Mouse (Mus musculus): ENCODE measurements around the gene Acss2.

Acss2 gene

DNA sequence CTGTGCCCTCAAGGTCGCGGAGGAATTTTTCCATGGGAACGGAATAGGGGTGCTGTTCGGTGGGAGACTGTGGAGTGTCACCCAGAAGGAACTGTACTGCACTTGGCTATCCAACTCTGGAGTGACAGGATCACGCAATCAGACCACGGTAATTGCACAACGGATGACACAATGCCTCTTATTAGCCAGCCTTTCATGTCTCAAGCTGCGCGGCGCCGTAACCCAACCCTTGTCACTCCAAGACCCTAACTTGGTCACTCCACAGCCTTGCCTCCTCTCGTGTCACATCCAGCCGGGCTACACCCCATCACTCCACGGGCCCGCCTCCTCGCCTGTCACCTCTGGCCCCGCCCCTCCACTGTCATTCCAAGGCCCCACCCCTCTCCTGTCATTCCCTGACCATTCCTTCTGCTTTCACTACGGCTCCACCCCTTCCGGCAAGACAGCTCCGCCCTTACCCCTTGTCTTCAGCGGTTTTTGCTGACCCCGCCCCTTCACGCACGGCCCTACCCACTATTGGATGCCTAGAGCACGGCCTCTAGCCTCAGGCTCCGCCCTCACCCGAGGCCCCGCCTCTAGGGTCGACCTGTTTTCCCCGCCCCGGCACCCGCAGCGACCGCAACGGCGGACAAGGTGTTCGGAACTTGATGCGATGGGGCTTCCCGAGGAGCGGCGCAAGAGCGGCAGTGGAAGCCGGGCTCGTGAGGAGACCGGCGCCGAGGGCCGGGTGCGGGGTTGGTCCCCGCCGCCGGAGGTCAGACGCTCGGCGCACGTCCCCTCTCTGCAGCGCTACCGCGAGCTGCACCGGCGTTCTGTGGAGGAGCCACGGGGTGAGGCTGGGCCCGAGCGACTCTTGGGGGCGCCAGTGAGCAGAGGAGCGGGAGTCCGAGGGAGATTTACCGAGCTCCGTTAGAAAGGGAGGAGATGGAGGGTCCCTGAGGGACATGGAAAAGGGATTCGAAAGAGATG lies at the start of gene Acss2, which contains the start of gene Ggt7:
Gene Acss2, plus strand, starts transcription at position 494 of the 969 bp plus-strand sequence.
Gene Ggt7, minus strand, starts transcription at position 783 of the 969 bp plus-strand sequence.
- peak; percentile 96 for DNase-seq (ENCODE audit: low spot score)

DNA sequence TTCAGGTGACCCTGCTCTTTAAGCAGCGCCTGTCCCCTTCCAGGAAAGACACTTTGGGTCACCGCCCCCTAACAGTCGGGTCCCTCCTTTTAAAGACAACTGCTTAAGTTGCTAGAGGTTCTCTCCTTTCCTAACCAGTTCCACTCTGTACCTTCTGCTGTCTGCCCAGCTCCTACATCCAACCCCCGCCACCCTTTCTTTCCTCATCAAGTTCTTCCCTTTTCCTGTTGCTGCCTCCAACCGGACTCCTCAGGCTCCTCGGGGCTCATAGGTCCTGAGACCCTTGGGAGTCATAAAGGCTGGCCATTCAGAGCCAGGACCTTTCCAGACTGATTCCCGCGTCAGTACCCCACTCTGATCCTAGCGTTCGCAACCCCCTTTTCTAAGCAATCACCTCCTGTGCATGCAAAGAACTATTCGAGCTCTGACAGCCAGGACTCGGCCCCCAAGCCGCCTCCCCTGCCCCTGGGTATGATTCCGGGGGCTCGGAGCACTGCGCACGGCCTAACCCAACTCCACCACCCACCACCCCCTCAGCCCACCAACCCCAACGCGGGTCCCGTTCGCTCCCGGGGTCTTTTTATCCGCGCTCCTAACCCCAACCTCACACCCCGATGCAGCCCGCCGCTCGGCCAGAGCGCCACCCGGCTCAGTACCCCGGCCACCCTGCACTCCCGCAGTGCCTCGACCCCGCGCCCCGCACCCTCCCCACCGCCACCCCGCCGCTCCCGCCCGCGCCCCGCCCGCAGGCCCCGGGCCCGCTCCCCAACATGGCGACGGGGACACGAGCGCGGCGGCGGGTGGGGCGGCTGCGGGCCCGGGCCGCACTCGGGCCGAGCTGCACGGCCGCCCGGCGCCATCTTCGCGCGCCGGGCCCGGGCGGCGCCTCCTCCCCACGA lies 44.8 kb upstream of the Acss2 start:
- DNase-seq (ENCODE audit: low spot score): no peak

- no peak for DNase-seq (ENCODE audit: low spot score)
Observed at GRCm38 (mm10) chr2:155473570-155474088, 44.1 kb upstream of the Acss2 start, which contains the start of gene Ncoa6. Gene Ncoa6, minus strand, starts transcription at chr2:155473894.

- no peak for DNase-seq (ENCODE audit: low spot score)
Observed at GRCm38 (mm10) chr2:155482021-155482420, 35.7 kb upstream of the Acss2 start.

GRCm38 (mm10) chr2:155490998-155491397 lies 26.8 kb upstream of the Acss2 start:
- no peak for DNase-seq (ENCODE audit: low spot score)

GRCm38 (mm10) chr2:155502596-155502995 lies 15.2 kb upstream of the Acss2 start:
- no peak for DNase-seq (ENCODE audit: low spot score)

- no peak for DNase-seq (ENCODE audit: low spot score)
Observed at GRCm38 (mm10) chr2:155504440-155505355, 13.1 kb upstream of the Acss2 start.

DNA sequence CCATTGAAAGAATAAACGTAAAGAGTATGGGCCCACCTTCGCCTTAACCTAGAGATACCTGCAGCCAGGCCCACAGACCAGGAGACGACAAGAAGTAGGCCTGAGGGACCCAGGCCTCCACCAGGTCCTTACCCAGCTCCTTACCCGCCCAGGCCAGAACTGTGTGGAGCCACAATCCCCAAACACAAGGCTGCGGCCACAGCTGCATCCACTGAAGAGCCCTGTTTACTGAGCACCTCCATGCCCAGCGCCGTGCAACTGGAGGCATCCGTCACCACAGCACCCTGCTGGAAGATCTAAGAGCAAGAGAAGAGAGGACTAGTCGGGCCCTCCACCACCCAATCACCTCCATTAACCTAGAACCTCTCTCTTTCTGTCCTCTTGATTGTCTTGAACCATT lies 11.9 kb upstream of the Acss2 start:
- DNase-seq (ENCODE audit: low spot score): no peak

DNA sequence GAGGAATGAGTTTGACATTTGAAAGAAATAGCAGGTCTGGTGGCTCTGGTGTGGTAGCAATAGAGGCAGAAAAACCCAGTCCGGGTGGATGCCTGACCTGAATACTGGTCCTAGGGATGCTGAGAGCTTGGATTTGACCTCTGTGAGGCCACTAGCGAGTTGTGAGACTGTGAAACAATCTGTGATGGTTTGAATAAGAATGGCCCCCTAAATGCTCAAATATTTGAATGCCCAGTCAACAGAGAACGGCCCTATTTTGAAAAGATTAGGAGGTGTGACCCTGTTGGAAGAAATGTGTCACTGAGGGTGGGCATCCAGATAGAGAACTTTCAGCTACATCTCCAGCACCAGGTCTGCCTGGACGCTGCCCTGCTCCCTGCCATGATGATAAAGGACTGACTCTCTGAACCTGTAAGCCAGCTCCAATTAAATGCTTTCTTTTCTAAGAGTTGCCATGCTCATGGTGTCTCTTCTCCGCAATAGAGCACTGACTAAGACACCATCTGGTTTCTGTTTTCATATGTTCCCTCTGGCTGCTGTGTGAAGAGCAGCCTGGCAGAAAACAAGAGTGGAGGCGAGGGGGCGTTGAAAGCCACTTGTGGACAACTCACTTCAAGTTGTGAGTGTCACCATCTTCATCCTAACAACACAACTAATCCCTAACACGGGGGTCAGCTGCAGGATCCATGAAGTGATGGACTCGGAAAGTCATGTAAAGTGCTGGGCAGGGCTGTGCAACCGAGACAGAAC lies 9.9 kb upstream of the Acss2 start:
- DNase-seq (ENCODE audit: low spot score): peak; percentile 49

DNA sequence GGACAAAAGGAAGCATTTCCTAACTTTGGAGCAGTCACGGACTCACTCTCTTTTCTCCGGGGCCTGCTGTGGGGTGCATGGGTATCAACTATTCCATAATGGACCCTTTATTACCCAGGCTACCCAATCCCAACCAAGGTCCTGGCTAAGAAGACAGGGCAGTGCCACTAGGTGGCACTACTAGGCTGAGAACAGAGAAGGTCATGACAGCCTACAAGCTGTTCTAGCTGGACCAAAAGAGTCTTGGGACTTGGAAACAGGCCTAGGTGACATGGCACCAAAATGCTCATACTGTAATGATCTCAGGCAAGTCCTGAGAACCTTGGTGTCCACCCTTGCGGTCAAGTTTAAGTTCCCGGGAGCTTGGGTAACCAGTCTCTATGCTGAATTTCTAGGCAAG lies 5.3 kb upstream of the Acss2 start:
- no peak for DNase-seq (ENCODE audit: low spot score)

DNA sequence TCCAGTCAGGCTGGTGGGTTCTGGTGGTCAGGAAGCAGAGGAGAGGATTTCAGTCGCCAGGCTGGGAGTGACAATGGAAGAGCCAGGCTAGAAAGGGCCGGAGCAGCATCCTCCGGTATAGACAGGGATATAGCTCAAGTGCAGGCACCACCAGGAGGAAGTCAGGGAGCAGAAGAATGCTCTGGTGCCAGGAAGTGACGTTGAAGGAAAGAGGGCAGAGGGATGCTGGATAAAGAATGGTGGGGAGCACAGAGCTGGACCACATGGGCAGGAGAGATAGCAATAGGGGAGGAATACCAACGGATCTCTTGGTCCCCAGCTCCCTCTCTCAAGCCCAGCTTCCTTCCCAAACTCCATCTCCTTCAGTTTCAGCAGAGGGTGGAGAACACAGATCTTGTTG lies 4.2 kb upstream of the Acss2 start:
- DNase-seq (ENCODE audit: low spot score): no peak

DNA sequence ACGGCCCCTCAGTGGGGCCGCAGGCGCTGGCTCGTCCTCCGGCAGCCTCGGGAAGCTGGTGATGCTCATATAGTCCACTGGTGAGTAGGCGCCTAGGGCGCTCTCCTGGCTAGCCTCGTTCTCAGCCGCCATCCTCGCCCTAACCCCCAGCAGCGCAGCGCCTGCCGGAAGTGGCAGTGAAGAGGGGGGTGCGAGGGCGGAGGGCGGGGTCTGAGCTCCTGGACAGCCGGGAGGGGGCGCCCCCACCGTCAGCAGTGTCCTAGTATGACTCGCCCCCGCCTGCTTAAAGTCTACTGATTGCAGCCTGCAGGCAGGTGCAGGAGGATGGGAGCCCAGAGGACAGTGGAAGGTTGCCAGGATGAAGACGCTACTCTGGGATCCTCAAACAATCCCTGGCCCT lies 3.1 kb upstream of the Acss2 start:
- DNase-seq (ENCODE audit: low spot score): peak; percentile 49

DNA sequence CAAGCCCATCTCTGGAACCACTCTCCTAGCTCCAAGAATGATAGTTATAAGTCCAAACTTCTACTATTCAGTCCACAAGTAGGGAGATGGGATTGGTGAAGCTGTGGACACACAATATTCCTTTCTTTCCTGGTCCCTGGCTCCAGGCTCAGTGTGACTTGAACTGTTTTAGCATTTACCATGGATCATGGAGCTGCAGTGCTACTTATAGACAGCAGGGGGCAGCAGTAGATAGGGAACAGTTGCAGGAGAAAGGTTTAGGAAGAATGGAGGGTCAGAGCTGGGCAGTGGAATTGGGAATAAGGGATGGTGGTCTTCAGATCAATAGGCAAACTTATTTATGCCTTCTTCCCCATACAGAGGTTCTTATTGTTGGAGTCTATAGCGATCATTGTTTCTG lies 1.8 kb upstream of the Acss2 start:
- DNase-seq (ENCODE audit: low spot score): peak; percentile 89

- DNase-seq (ENCODE audit: low spot score): no peak
Observed at GRCm38 (mm10) chr2:155518531-155519270, 953 bp downstream of the Acss2 start.

- DNase-seq (ENCODE audit: low spot score): no peak
Observed at GRCm38 (mm10) chr2:155523706-155524105, 6.0 kb downstream of the Acss2 start.

GRCm38 (mm10) chr2:155524378-155524777 lies 6.6 kb downstream of the Acss2 start:
- no peak for DNase-seq (ENCODE audit: low spot score)

DNA sequence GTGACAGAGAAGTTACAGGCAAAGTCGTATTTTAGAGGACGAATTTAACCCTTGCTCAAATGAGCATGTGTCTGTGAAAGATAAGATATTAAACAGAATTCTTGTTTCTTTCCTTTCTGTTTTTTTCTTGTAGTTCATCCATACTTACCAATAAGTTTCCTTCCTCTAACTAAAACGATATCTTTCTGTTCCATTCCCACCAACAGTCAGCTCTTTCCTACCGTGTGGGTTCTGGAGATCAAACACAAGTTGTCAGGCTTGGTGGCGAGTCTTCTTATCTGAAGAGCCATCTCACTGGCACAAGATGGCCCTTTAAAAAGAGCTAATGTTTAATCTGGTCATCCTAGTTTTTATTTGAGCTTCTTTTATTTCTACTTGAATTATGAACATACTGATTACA lies 9.6 kb downstream of the Acss2 start:
- no peak for DNase-seq (ENCODE audit: low spot score)

GRCm38 (mm10) chr2:155536292-155536691 lies 18.5 kb downstream of the Acss2 start:
- DNase-seq (ENCODE audit: low spot score): no peak

DNA sequence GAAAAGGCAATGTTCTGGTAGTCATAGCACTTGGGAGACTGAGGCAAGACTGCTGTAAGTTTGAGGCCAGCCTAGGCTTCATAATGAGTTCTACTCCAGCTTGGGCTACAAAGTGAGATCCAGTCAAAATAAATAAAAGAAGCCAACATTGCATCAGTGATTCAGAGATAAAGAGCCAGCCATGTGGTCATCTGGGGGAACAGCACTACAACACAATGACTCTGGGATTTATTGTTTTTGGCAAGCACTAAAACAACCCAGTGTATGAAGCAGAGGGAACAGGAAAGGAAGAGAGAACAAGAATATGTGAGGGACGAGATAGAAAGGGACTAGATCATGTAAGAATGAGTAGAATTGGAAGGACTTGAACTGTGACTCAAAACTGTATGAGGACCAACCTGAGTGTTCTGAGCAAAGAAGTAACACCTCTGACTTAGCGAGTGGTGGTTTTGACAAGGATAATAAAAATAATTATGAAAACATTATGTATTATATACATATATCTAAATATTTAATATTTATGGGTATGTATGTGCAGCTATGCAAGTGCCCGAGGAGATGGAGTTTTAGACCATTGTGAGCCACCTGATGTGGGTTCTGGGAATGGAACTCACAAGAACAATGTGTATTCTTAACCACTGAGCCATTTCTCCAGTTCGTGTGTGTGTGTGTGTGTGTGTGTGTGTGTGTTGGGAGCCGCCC lies 20.2 kb downstream of the Acss2 start:
- no peak for DNase-seq (ENCODE audit: low spot score)
